Mouse (Mus musculus) small intestine, adult 2 months (tissue): ENCODE measurements around the gene Gm28635.

Source experiments
- CTCF ChIP-seq: fragments of 200-500 bp; IDR thresholded peaks from 2 replicates; pipeline ENCODE4 v1.5.1; 2012; ENCODE audit warnings: low read depth, mild to moderate bottlenecking, control low read depth, inconsistent platforms, low read length, moderate library complexity, mixed read lengths; ENCODE audit not compliant: insufficient replicate concordance, insufficient read length; ENCODE audit errors: extremely low read depth
- POLR2A ChIP-seq: fragments of 200-500 bp; IDR thresholded peaks from 2 replicates; pipeline ENCODE4 v1.6.1; 2012; ENCODE audit warnings: low read depth, mild to moderate bottlenecking, control low read depth, inconsistent platforms, low read length, moderate library complexity

DNA sequence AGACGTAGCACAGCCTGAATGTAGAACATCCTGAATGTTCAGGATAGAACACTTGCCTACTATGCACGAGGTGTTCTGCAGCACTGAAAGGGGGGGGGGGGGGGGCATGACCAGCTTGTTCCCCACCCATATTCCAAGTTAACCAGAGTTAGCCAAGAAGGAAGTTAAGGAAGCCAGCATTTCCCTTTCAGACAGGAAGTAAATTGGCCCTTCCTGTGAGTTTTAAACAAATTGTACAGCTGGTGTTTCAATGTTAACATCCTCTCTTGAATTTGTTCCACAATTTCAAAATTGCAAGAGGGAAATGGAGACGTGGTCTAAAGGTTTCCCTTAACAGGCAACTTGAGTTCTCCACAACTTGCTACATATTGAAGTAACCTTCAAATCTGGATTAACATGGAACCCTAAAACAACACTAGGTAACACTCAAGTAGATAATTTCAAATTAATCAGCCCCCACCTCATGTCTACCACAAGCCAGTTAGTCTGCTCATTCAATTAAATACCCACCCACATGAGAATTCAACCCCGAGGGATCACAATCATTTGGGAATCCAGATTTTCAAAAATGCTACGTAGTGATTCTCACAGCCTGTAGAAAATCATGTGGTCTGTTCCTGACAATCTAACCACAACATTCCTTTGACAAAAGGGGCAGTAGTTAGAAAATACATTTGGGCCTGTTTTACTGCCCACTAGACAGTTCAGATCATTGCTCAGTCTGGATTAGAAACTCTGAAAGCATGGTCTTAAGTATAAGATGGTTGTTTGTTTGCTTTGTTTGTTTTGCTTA, 39.2 kb downstream of the Gm28635 start:
- TF ChIP-seq POLR2A (no peak), CTCF (no peak)
